Mouse (Mus musculus): ENCODE results near the gene Kif1b. TPM values are rescaled to one million over a fixed set of nuclear protein-coding genes. Genes with fewer than 3 reads are reported as not detected.
"Not testable (repeated sequence)": the region's sequence is repeated elsewhere in the genome, so short reads cannot be mapped to it uniquely, and the experiment has no call there.

Gene Kif1b
- polyA plus RNA-seq, 1 experiment from 2014 or later = 50.7 TPM

GRCm38 (mm10) chr4:149172666-149173065 lies 134.8 kb downstream of the Kif1b start:
- Histone ChIP-seq H3K4me3 (ENCODE audit: low read depth, low read length) (no peak overlapping the region), H3K4me2 (replicated peaks; ENCODE audit: low read depth, low read length) (no peak overlapping the region), H3K27ac (ENCODE audit: low read length) (peak overlapping the region; percentile 29; the same call in 1 of the 2 replicates), H3K27me3 (ENCODE audit: control insufficient read depth, insufficient read depth, low read length) (no peaks in the 10 kb centered on the region), H3K9me3 (ENCODE audit: control insufficient read depth, low read depth, low read length) (no peaks in the 10 kb centered on the region), H3K4me1 (ENCODE audit: control insufficient read depth, insufficient read depth, low read length) (0 out of 2 replicates have a peak, but pooled peaks cover 2% of the 10 kb centered on the region), H3K9ac (replicated peaks; ENCODE audit: low read depth, low read length) (no peak overlapping the region), H3K36me3 (ENCODE audit: control insufficient read depth, insufficient read depth, low read length) (no peaks in the 10 kb centered on the region)
- 61% methylated on average over 2 of the region's 2 CpGs for WGBS
- ATAC-seq (ENCODE audit: insufficient number of reproducible peaks, insufficient read depth, low FRiP score, low read depth) = no peak

GRCm38 (mm10) chr4:149172083-149172482 lies 135.4 kb downstream of the Kif1b start:
- H3K27me3 ChIP-seq (ENCODE audit: control insufficient read depth, insufficient read depth, low read length) = no peaks in the 10 kb centered on the region
- H3K4me1 ChIP-seq (ENCODE audit: control insufficient read depth, insufficient read depth, low read length) = 0 out of 2 replicates have a peak, but pooled peaks cover 2% of the 10 kb centered on the region
- no peak overlapping the region for H3K4me2 ChIP-seq (replicated peaks; ENCODE audit: low read depth, low read length)
- H3K9ac ChIP-seq (replicated peaks; ENCODE audit: low read depth, low read length) = no peak overlapping the region
- H3K36me3 ChIP-seq (ENCODE audit: control insufficient read depth, insufficient read depth, low read length) = no peaks in the 10 kb centered on the region
- no peak overlapping the region for H3K4me3 ChIP-seq (ENCODE audit: low read depth, low read length)
- peak overlapping the region; percentile 29; the same call in 1 of the 2 replicates for H3K27ac ChIP-seq (ENCODE audit: low read length)
- no peak for ATAC-seq (ENCODE audit: insufficient number of reproducible peaks, insufficient read depth, low FRiP score, low read depth)
- WGBS = 81% methylated on average over 5 of the region's 5 CpGs
- no peaks in the 10 kb centered on the region for H3K9me3 ChIP-seq (ENCODE audit: control insufficient read depth, low read depth, low read length)

- Histone ChIP-seq H3K4me2 (replicated peaks; ENCODE audit: low read depth, low read length) (no peak overlapping the region), H3K9ac (replicated peaks; ENCODE audit: low read depth, low read length) (no peak overlapping the region), H3K27ac (ENCODE audit: low read length) (peak overlapping the region; percentile 27; the same call in 1 of the 2 replicates), H3K36me3 (ENCODE audit: control insufficient read depth, insufficient read depth, low read length) (no peaks in the 10 kb centered on the region), H3K4me1 (ENCODE audit: control insufficient read depth, insufficient read depth, low read length) (0 out of 2 replicates have a peak, but pooled peaks cover 2% of the 10 kb centered on the region), H3K9me3 (ENCODE audit: control insufficient read depth, low read depth, low read length) (no peaks in the 10 kb centered on the region), H3K27me3 (ENCODE audit: control insufficient read depth, insufficient read depth, low read length) (no peaks in the 10 kb centered on the region), H3K4me3 (ENCODE audit: low read depth, low read length) (no peak overlapping the region)
- WGBS = 57% methylated on average over 5 of the region's 5 CpGs
- no peak for ATAC-seq (ENCODE audit: insufficient number of reproducible peaks, insufficient read depth, low FRiP score, low read depth)
Observed at GRCm38 (mm10) chr4:149171581-149171981, 135.9 kb downstream of the Kif1b start.

- H3K27me3 ChIP-seq (ENCODE audit: control insufficient read depth, insufficient read depth, low read length) = no peaks in the 10 kb centered on the region
- H3K9me3 ChIP-seq (ENCODE audit: control insufficient read depth, low read depth, low read length) = no peaks in the 10 kb centered on the region
- no peak overlapping the region for H3K4me3 ChIP-seq (ENCODE audit: low read depth, low read length)
- ATAC-seq (ENCODE audit: insufficient number of reproducible peaks, insufficient read depth, low FRiP score, low read depth) = no peak
- no peaks in the 10 kb centered on the region for H3K36me3 ChIP-seq (ENCODE audit: control insufficient read depth, insufficient read depth, low read length)
- peak overlapping the region; percentile 76 for H3K27ac ChIP-seq (ENCODE audit: low read length)
- H3K4me1 ChIP-seq (ENCODE audit: control insufficient read depth, insufficient read depth, low read length) = 0 out of 2 replicates have a peak, but pooled peaks cover 2% of the 10 kb centered on the region
- no peak overlapping the region for H3K4me2 ChIP-seq (replicated peaks; ENCODE audit: low read depth, low read length)
- no peak overlapping the region for H3K9ac ChIP-seq (replicated peaks; ENCODE audit: low read depth, low read length)
- WGBS = 44% methylated on average over 7 of the region's 7 CpGs
Observed at GRCm38 (mm10) chr4:149170394-149170931, 137.0 kb downstream of the Kif1b start.

- H3K4me1 ChIP-seq (ENCODE audit: control insufficient read depth, insufficient read depth, low read length); H3K4me2 ChIP-seq (replicated peaks; ENCODE audit: low read depth, low read length); H3K27me3 ChIP-seq (ENCODE audit: control insufficient read depth, insufficient read depth, low read length); H3K4me3 ChIP-seq (ENCODE audit: low read depth, low read length); H3K36me3 ChIP-seq (ENCODE audit: control insufficient read depth, insufficient read depth, low read length); H3K9ac ChIP-seq (replicated peaks; ENCODE audit: low read depth, low read length); H3K9me3 ChIP-seq (ENCODE audit: control insufficient read depth, low read depth, low read length); ATAC-seq (ENCODE audit: insufficient number of reproducible peaks, insufficient read depth, low FRiP score, low read depth): not testable (repeated sequence)
- WGBS = 75% methylated on average over 7 of the region's 8 CpGs
- peak overlapping the region; percentile 76 for H3K27ac ChIP-seq (ENCODE audit: low read length)
Observed at GRCm38 (mm10) chr4:149169926-149170325, 137.6 kb downstream of the Kif1b start.

- Histone ChIP-seq H3K4me3 (ENCODE audit: low read depth, low read length) (peak overlapping the region; percentile 85; the same call in 1 of the 2 replicates), H3K36me3 (ENCODE audit: control insufficient read depth, insufficient read depth, low read length) (no peaks in the 10 kb centered on the region; the same call in 1 of the 2 replicates), H3K4me1 (ENCODE audit: control insufficient read depth, insufficient read depth, low read length) (0 out of 2 replicates have a peak, but pooled peaks cover 2% of the 10 kb centered on the region), H3K4me2 (replicated peaks; ENCODE audit: low read depth, low read length) (peak overlapping the region; percentile 83; the same call in 1 of the 2 replicates), H3K27me3 (ENCODE audit: control insufficient read depth, insufficient read depth, low read length) (no peaks in the 10 kb centered on the region), H3K9ac (replicated peaks; ENCODE audit: low read depth, low read length) (no peak overlapping the region), H3K27ac (ENCODE audit: low read length) (no peak overlapping the region), H3K9me3 (ENCODE audit: control insufficient read depth, low read depth, low read length) (no peaks in the 10 kb centered on the region)
- no peak for ATAC-seq (ENCODE audit: insufficient number of reproducible peaks, insufficient read depth, low FRiP score, low read depth)
- 74% methylated on average over 2 of the region's 2 CpGs for WGBS
Observed at GRCm38 (mm10) chr4:149168016-149168415, 139.5 kb downstream of the Kif1b start.

GRCm38 (mm10) chr4:149166957-149167611 lies 140.4 kb downstream of the Kif1b start:
- no peaks in the 10 kb centered on the region for H3K27me3 ChIP-seq (ENCODE audit: control insufficient read depth, insufficient read depth, low read length)
- H3K36me3 ChIP-seq (ENCODE audit: control insufficient read depth, insufficient read depth, low read length) = peaks cover 5% of the 10 kb centered on the region; the same call in 1 of the 2 replicates
- WGBS = under 1% methylated on average over 27 of the region's 27 CpGs
- H3K4me2 ChIP-seq (replicated peaks; ENCODE audit: low read depth, low read length) = peak overlapping the region; percentile 83
- H3K9me3 ChIP-seq (ENCODE audit: control insufficient read depth, low read depth, low read length) = no peaks in the 10 kb centered on the region
- H3K4me3 ChIP-seq (ENCODE audit: low read depth, low read length) = peak overlapping the region; percentile 85
- H3K4me1 ChIP-seq (ENCODE audit: control insufficient read depth, insufficient read depth, low read length) = no peaks in the 10 kb centered on the region
- peak overlapping the region; percentile 91 for H3K27ac ChIP-seq (ENCODE audit: low read length)
- H3K9ac ChIP-seq (replicated peaks; ENCODE audit: low read depth, low read length) = peak overlapping the region; percentile 89
- ATAC-seq (ENCODE audit: insufficient number of reproducible peaks, insufficient read depth, low FRiP score, low read depth) = peak; percentile 14; the same call in 1 of the 2 replicates

GRCm38 (mm10) chr4:149166215-149166946 lies 141.1 kb downstream of the Kif1b start, which contains the start of gene Pgd:
TSS of gene Pgd (minus strand) at chr4:149166771.
- H3K27me3 ChIP-seq (ENCODE audit: control insufficient read depth, insufficient read depth, low read length) = no peaks in the 10 kb centered on the region
- peak within 1 kb of the TSS; percentile 89 for H3K9ac ChIP-seq (replicated peaks; ENCODE audit: low read depth, low read length)
- no peaks in the 10 kb centered on the region for H3K4me1 ChIP-seq (ENCODE audit: control insufficient read depth, insufficient read depth, low read length)
- ATAC-seq (ENCODE audit: insufficient number of reproducible peaks, insufficient read depth, low FRiP score, low read depth) = peak; percentile 98
- no peaks in the 10 kb centered on the region for H3K9me3 ChIP-seq (ENCODE audit: control insufficient read depth, low read depth, low read length)
- peak within 1 kb of the TSS; percentile 91 for H3K27ac ChIP-seq (ENCODE audit: low read length)
- H3K36me3 ChIP-seq (ENCODE audit: control insufficient read depth, insufficient read depth, low read length) = peaks cover 10% of the 10 kb centered on the region
- WGBS = under 1% methylated on average over 59 of the region's 59 CpGs
- H3K4me2 ChIP-seq (replicated peaks; ENCODE audit: low read depth, low read length) = peak within 1 kb of the TSS; percentile 83
- peak within 1 kb of the TSS; percentile 85 for H3K4me3 ChIP-seq (ENCODE audit: low read depth, low read length)
